Mouse (Mus musculus): ENCODE data around the gene BC028528. TPM values are rescaled to one million over a fixed set of nuclear protein-coding genes. Genes with fewer than 3 reads are reported as not detected.
"Not testable (repeated sequence)": the region's sequence is repeated elsewhere in the genome, so short reads cannot be mapped to it uniquely, and the experiment has no call there.

Gene BC028528
- polyA plus RNA-seq, 1 experiment from 2014 or later, result 16.1 TPM

DNA sequence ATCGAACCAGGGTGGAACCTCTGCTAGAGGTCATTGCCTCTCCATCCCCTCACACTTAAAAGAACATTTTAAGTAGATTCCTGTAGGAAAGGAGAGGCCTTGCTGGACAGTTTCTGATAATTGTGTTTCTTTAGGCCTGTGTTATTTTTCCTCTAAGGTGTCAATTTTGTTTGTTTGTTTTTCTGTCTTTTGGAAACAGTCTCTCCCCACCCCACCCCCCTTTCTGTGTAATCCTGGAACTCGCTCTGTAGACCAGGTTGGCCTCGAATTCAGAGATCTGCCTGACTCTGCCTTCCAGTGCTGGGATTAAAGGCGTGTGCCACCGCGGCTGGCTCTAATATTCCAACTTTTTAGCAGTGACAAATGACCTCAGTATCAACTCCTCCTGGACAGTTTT is 36.5 kb upstream of the BC028528 start:
- WGBS, result 74% methylated on average over 6 of the region's 6 CpGs
- Histone ChIP-seq H3K4me2 (replicated peaks) (peak overlapping the region; percentile 60), H3K27ac (peak overlapping the region; percentile 79; the same call in 1 of the 2 replicates), H3K4me3 (peak overlapping the region; percentile 94), H3K9ac (peak overlapping the region; percentile 66), H3K4me1 (peaks cover 12% of the 10 kb centered on the region), H3K36me3 (peaks cover under 1% of the 10 kb centered on the region), H3K27me3 (no peaks in the 10 kb centered on the region), H3K9me3 (no peaks in the 10 kb centered on the region)
- no peak for ATAC-seq (ENCODE audit: low FRiP score, low read depth)

DNA sequence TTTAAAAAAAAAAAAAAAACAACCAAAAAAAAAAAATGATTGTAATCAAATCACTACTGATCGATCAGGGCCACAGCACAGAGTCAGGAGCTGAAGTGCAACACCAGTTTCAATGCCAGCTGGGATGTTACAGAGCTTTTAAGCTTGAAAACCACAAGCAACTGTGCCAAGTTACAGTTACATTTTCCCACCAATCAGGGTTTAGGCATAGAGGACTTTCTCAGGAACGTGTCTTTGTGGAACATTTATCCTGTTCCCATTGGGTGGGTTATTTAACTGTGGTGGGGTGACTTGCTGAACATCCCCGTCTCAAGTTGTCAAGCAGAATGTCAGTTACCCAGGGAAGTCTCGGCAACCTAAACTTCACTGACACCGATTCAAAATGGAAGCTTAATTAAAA is 33.3 kb upstream of the BC028528 start:
- Histone ChIP-seq H3K9ac (no peak overlapping the region), H3K4me2 (replicated peaks) (no peak overlapping the region), H3K36me3 (no peaks in the 10 kb centered on the region), H3K27ac (no peak overlapping the region), H3K4me1 (no peaks in the 10 kb centered on the region), H3K9me3 (no peaks in the 10 kb centered on the region), H3K4me3 (no peak overlapping the region), H3K27me3 (no peaks in the 10 kb centered on the region)
- WGBS, result 80% methylated on average over 5 of the region's 5 CpGs
- no peak for ATAC-seq (ENCODE audit: low FRiP score, low read depth)

DNA sequence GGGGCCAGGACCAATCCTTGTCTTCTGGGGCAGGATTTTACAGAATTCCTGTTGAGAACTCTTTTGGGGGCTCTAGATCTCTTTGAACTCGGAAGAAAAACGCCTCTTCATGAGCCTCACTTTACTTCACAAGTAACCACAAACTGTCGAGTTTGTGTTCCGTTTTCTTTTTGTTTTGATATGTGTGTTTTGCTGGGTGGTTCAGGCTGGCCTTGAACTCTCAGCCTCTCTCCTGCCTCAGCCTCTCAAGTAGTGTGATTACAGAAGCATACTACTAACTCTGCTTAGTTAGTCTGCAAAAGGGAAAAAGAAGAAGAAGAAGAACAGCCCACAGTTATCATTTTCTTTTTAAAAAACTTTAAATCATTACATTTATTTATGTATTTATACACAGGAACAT is 32.4 kb upstream of the BC028528 start:
- no peaks in the 10 kb centered on the region for H3K27me3 ChIP-seq
- no peak for ATAC-seq (ENCODE audit: low FRiP score, low read depth)
- H3K4me3 ChIP-seq, result no peak overlapping the region
- no peak overlapping the region for H3K27ac ChIP-seq
- no peak overlapping the region for H3K9ac ChIP-seq
- 67% methylated on average over 4 of the region's 4 CpGs for WGBS
- H3K9me3 ChIP-seq, result no peaks in the 10 kb centered on the region
- no peak overlapping the region for H3K4me2 ChIP-seq (replicated peaks)
- no peaks in the 10 kb centered on the region for H3K4me1 ChIP-seq
- H3K36me3 ChIP-seq, result no peaks in the 10 kb centered on the region

DNA sequence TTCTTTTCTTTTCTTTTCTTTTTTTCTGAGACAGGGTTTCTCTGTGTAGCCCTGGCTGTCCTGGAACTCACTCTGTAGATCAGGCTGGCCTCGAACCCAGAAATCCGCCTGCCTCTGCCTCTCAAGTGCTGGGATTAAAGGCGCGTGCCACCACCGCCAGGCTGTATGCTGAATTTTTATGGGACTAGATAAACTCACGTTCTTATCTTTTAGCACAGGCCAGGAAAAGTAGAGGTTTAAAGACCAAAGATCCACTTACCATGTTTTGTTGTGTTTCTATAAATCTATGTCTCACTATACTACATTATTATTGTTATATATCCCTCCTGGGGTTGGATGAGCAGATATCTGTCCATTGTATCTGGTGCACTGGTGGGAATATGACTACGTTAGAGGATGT is 31.6 kb upstream of the BC028528 start:
- H3K36me3 ChIP-seq; H3K27me3 ChIP-seq; H3K4me3 ChIP-seq; H3K27ac ChIP-seq; ATAC-seq (ENCODE audit: low FRiP score, low read depth); H3K9me3 ChIP-seq; H3K4me1 ChIP-seq; H3K4me2 ChIP-seq (replicated peaks); H3K9ac ChIP-seq: not testable (repeated sequence)
- WGBS, result 90% methylated on average over 7 of the region's 7 CpGs

DNA sequence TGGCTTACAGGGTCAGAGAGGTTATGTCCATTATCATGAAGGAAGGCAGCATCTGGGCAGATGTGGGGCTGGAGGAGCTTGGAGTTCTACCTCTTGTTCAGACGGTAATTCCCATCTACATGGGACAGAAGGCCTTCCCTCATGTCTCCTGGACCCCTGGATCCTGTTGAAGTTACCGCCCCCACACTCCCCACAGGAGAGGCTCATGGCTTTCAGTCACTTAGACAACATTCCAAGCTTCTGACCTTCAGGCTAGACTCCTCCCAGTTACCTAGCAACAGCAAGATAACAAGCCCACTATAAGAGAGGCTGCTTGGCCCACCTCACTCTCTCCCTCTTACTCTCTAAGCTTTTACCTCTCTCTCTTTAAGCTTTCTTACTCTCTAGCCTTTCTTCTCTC is 28.7 kb upstream of the BC028528 start:
- not testable (repeated sequence) for H3K9ac ChIP-seq; H3K4me2 ChIP-seq (replicated peaks); H3K4me3 ChIP-seq; H3K36me3 ChIP-seq; H3K9me3 ChIP-seq; H3K4me1 ChIP-seq; H3K27ac ChIP-seq; H3K27me3 ChIP-seq; ATAC-seq (ENCODE audit: low FRiP score, low read depth)
- WGBS, result 50% methylated on average over 2 of the region's 2 CpGs

DNA sequence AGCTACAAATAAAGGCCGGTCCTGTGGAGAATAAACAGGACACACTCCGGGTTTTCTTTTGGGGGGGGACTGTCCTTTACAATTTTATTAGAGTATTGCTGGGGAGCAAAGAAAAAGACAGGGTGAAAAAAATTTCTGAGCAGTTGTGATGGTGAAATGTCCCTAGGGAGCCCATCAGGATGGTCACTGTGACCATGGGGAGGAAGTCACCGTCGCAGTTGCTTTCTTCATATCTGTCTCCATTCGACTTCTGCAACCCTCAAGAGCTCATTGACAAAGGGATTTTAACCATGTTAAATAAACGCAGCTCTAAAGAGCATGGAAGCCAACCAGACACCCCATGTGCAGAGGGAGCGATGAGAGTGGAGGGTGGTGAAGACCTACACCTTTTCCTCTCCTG is 25.0 kb upstream of the BC028528 start:
- WGBS, result 77% methylated on average over 7 of the region's 7 CpGs
- Histone ChIP-seq H3K9ac (no peak overlapping the region), H3K4me3 (no peak overlapping the region), H3K36me3 (no peaks in the 10 kb centered on the region), H3K4me2 (replicated peaks) (no peak overlapping the region), H3K27ac (no peak overlapping the region), H3K9me3 (no peaks in the 10 kb centered on the region), H3K4me1 (no peaks in the 10 kb centered on the region), H3K27me3 (no peaks in the 10 kb centered on the region)
- no peak for ATAC-seq (ENCODE audit: low FRiP score, low read depth)

DNA sequence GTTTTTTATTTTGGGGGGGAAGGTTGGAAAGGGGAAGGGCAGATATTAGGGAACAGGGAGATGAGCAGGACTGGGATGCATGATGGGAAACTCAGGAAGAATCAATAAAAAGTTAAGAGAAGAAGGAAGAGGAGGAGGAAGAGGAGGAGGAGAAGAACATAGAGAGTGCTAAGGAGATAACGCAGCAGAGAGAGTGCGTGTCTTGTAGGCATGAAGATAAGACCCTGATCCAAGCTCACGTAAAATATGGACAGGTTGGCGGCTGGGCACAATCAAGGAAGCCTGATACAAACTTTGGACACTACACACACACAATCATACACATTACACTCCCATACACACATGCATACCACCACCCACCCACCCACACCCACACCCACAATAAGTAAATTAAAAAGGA is 22.9 kb upstream of the BC028528 start:
- Histone ChIP-seq H3K27me3 (no peaks in the 10 kb centered on the region), H3K9ac (no peak overlapping the region), H3K4me3 (no peak overlapping the region), H3K4me2 (replicated peaks) (no peak overlapping the region), H3K36me3 (no peaks in the 10 kb centered on the region), H3K9me3 (no peaks in the 10 kb centered on the region), H3K4me1 (no peaks in the 10 kb centered on the region), H3K27ac (no peak overlapping the region)
- no peak for ATAC-seq (ENCODE audit: low FRiP score, low read depth)
- WGBS, result 93% methylated on average over 4 of the region's 4 CpGs

DNA sequence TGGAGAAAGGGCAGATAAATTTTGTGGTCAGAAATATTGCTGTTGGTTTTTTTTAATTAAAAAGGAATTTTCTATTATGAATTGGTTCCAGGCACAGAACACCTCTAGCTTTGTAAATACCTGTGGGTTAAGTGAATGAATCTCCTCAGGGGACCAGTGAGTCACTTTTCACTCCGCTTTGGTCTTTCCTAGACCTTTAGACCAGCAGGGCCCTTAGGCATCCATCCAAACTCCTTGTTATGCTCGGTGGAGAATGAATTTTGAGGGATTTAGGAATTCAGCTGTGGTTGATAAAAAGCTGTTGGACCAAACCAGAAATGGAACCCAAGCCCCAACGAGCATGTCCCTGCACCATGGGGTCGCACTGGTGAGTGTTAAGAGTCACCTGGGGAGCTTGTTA is 15.8 kb upstream of the BC028528 start:
- H3K36me3 ChIP-seq, result no peaks in the 10 kb centered on the region
- H3K4me1 ChIP-seq, result peaks cover 44% of the 10 kb centered on the region
- no peaks in the 10 kb centered on the region for H3K27me3 ChIP-seq
- H3K4me2 ChIP-seq (replicated peaks), result no peak overlapping the region
- no peak overlapping the region for H3K9ac ChIP-seq
- WGBS, result 41% methylated on average over 4 of the region's 4 CpGs
- H3K27ac ChIP-seq, result no peak overlapping the region
- no peaks in the 10 kb centered on the region for H3K9me3 ChIP-seq
- ATAC-seq (ENCODE audit: low FRiP score, low read depth), result no peak
- H3K4me3 ChIP-seq, result no peak overlapping the region

DNA sequence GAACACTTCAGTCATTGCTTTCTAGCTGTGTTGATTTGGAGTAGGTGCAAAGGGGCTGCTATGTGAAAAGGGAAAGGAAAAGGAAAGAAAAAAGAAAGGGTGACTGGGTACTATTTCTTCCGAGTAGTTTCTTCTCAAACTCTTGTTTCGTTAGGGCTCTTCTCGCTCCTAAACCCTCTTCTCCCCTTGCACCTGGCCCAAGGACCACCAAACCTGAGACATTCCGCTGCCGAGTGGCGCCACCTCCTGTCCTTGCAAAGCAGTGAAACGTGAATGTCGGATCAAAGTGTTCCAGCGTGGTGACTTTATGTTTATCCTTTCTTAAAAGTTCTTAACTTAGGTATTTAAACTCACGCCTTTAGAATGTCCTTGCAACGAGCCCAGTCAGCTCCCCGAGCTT is 15.1 kb upstream of the BC028528 start:
- ATAC-seq (ENCODE audit: low FRiP score, low read depth), result no peak
- 0 out of 2 replicates have a peak overlapping the region, but pooled peaks have one; percentile 19 for H3K9ac ChIP-seq
- H3K4me1 ChIP-seq, result peaks cover 51% of the 10 kb centered on the region
- H3K4me2 ChIP-seq (replicated peaks), result peak overlapping the region; percentile 93
- under 1% methylated on average over 12 of the region's 12 CpGs for WGBS
- H3K4me3 ChIP-seq, result peak overlapping the region; percentile 47
- H3K36me3 ChIP-seq, result no peaks in the 10 kb centered on the region
- H3K9me3 ChIP-seq, result no peaks in the 10 kb centered on the region
- H3K27ac ChIP-seq, result 0 out of 2 replicates have a peak overlapping the region, but pooled peaks have one; percentile 2
- H3K27me3 ChIP-seq, result no peaks in the 10 kb centered on the region

DNA sequence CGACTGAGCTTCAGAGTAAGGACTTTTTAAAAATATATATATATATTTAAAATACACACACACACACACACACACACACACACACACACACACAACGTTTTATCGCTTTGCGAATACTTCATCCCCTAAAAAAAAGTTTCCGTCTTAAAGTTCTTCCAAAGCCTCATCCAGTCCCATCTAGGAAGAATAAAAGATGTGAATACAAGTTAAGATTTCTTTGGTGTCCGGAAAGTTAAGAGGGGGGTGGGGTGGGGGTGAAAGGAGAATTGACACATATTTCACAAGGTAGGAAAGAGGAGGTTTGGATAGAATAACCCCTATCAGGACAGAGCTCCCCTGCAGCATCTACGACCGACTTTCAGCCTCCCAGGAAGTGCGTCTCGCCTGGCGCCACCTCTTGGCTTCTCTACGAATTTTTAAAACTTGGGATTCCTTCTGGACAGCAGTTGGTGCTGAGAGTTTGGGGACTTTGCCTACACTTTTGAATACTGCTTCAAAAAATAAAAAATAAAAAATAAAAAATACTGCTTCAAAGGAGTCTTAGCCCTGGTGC is 14.2 kb upstream of the BC028528 start:
- ATAC-seq (ENCODE audit: low FRiP score, low read depth), result peak; percentile 14; the same call in 1 of the 2 replicates
- Histone ChIP-seq H3K9ac (peak overlapping the region; percentile 73; the same call in 1 of the 2 replicates), H3K36me3 (no peaks in the 10 kb centered on the region), H3K4me2 (replicated peaks) (peak overlapping the region; percentile 93), H3K4me3 (peak overlapping the region; percentile 47), H3K9me3 (no peaks in the 10 kb centered on the region), H3K4me1 (peaks cover 55% of the 10 kb centered on the region), H3K27me3 (no peaks in the 10 kb centered on the region), H3K27ac (no peak overlapping the region)
- WGBS, result under 1% methylated on average over 12 of the region's 12 CpGs

DNA sequence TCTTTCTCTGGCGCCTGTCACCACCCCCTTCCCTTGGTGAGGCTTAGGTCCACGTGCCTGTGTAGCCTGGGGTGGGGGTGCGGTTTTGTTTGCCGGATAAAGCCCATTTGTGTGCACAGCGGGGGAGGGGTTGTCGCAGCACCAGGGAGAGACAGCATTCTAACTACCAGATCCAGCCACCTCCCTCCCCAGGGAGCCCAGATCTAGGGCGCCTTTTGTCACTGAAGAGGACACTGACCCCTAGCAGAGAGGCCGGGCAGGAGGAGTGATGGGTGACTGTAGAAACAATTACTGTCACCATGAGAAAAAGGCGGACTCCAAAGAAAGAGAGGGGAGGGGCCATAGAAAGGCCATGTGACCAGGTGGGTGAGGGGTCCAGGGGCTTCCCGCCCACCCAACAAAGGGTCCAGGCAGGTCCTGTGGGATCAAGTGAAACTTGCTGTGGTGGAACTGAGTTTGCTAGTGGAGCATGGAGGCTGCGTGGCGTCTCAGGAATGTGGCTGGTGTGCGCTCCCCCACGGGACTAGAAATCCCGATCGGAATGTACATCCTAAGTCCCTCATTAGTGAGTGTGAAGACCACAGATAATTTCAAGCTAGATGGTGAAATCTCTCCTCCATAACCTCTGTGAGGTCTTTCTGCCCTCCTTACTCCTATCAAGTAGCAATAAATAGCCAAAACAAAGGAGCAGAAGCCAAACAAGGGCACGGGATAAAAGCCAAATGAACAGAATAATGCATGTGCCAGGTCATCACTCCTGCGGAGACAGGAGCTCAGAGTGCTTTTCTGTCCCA is 13.5 kb upstream of the BC028528 start:
- Histone ChIP-seq H3K4me3 (peak overlapping the region; percentile 47), H3K4me1 (peaks cover 55% of the 10 kb centered on the region), H3K36me3 (no peaks in the 10 kb centered on the region), H3K9ac (peak overlapping the region; percentile 73), H3K4me2 (replicated peaks) (peak overlapping the region; percentile 93), H3K27ac (peak overlapping the region; percentile 72; the same call in 1 of the 2 replicates), H3K9me3 (no peaks in the 10 kb centered on the region), H3K27me3 (no peaks in the 10 kb centered on the region)
- ATAC-seq (ENCODE audit: low FRiP score, low read depth), result peak; percentile 42
- WGBS, result under 1% methylated on average over 18 of the region's 18 CpGs

DNA sequence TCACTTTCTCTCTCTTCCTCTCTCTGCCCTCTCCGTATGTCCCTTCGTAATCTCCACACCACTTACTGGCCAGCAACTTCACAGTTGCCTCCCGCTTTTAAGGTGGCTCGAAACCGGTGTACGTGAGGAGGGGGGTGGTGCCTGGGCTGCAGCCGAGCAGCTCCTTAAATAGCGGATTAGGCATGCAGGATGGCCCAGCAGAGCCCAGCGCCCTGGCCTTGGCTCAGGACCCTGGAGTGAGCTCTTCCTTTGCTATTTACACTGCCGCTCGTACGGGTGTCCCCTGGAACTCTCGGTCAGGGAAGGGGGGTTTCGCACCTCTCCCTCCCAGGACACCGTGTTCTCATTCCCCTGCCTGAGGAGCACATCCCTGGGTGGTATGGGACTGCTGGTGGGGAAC is 12.8 kb upstream of the BC028528 start, which contains the start of gene Car14:
Car14 (minus strand) TSS at position 124 of the 400 bp plus-strand sequence.
- H3K4me1 ChIP-seq, result peaks cover 55% of the 10 kb centered on the region
- no peaks in the 10 kb centered on the region for H3K36me3 ChIP-seq
- H3K9ac ChIP-seq, result peak within 1 kb of the TSS; percentile 73
- ATAC-seq (ENCODE audit: low FRiP score, low read depth), result peak; percentile 37; the same call in 1 of the 2 replicates
- peak within 1 kb of the TSS; percentile 93 for H3K4me2 ChIP-seq (replicated peaks)
- H3K27me3 ChIP-seq, result no peaks in the 10 kb centered on the region
- under 1% methylated on average over 15 of the region's 15 CpGs for WGBS
- peak within 1 kb of the TSS; percentile 47 for H3K4me3 ChIP-seq
- H3K9me3 ChIP-seq, result no peaks in the 10 kb centered on the region
- peak within 1 kb of the TSS; percentile 72 for H3K27ac ChIP-seq
